In the genomic region with DNA sequence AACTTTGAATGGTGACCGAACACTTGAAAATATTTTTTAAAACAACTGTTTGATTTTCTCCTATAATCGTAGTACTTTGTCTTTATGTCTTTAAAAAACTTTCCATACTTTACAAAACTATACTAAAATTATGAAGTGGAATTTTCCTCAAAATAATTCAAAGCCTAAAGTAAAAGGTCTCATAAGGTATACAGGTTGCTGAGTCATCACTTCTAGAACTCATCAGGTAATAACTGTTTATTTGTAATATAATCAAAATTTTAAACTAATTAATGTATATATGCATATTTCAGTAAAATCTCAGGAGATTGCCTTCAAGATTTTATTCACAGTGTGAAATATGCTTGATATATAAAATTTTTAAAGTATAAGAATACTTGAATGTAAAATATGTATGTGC, we compare ENCODE assay signal across 25 mouse cellular contexts.
"Had no signal": no experiment of that assay in that cellular context is flagged by ENCODE, and none has a peak within 500 bp of the region (broad histone marks: within the 10 kb centered on the region; RNA-seq: fewer than 3 reads in every experiment).

No protein-coding gene starts in this region.

- H3K9ac ChIP-seq: embryonic facial prominence, embryonic 12.5 days; embryonic facial prominence, embryonic 13.5 days; embryonic facial prominence, embryonic 15.5 days; forebrain, embryonic 12.5 days; forebrain, embryonic 13.5 days; forebrain, embryonic 15.5 days; forebrain, postnatal 0 days had no signal

- H3K4me1 ChIP-seq: embryonic facial prominence, embryonic 10.5 days; embryonic facial prominence, embryonic 12.5 days; embryonic facial prominence, embryonic 13.5 days; embryonic facial prominence, embryonic 15.5 days; forebrain, embryonic 10.5 days; forebrain, embryonic 12.5 days; forebrain, embryonic 13.5 days; forebrain, embryonic 15.5 days; heart, embryonic 10.5 days had no signal

- H3K27me3 ChIP-seq: embryonic facial prominence, embryonic 12.5 days; embryonic facial prominence, embryonic 13.5 days; embryonic facial prominence, embryonic 15.5 days; forebrain, embryonic 12.5 days; forebrain, embryonic 13.5 days; forebrain, embryonic 15.5 days had no signal

- H3K4me3 ChIP-seq: embryonic facial prominence, embryonic 10.5 days; embryonic facial prominence, embryonic 12.5 days; embryonic facial prominence, embryonic 13.5 days; embryonic facial prominence, embryonic 15.5 days; erythroblast, embryonic 14.5 days; forebrain, embryonic 10.5 days; forebrain, embryonic 12.5 days; forebrain, embryonic 13.5 days; forebrain, embryonic 15.5 days; gastrocnemius, adult 2 months; heart, adult 2 months; heart, embryonic 10.5 days had no signal

- H3K36me3 ChIP-seq: embryonic facial prominence, embryonic 10.5 days; embryonic facial prominence, embryonic 12.5 days; embryonic facial prominence, embryonic 13.5 days; embryonic facial prominence, embryonic 15.5 days; forebrain, embryonic 10.5 days; forebrain, embryonic 12.5 days; forebrain, embryonic 15.5 days; heart, embryonic 10.5 days had no signal

- H3K4me2 ChIP-seq: embryonic facial prominence, embryonic 12.5 days; embryonic facial prominence, embryonic 13.5 days; embryonic facial prominence, embryonic 15.5 days; forebrain, embryonic 12.5 days; forebrain, embryonic 13.5 days; forebrain, embryonic 15.5 days had no signal

- DNase-seq: cerebellum, adult 9-11 months; cerebellum, postnatal 10 days; cerebellum, postnatal 14 days; cerebellum, postnatal 25 days; cerebellum, postnatal 36 days; embryo, embryonic 11 days; forebrain, postnatal 0 days; gastrocnemius, adult 2 months; gastrocnemius, postnatal 10 days; gastrocnemius, postnatal 14 days; gastrocnemius, postnatal 25 days; gastrocnemius, postnatal 36 days; heart, adult 11 months; heart, adult 18-20 months; heart, adult 2 months had no signal

- H3K27ac ChIP-seq: embryonic facial prominence, embryonic 10.5 days; embryonic facial prominence, embryonic 12.5 days; embryonic facial prominence, embryonic 13.5 days; embryonic facial prominence, embryonic 15.5 days; forebrain, embryonic 10.5 days; forebrain, embryonic 12.5 days; forebrain, embryonic 13.5 days; forebrain, embryonic 15.5 days; gastrocnemius, adult 2 months; heart, adult 2 months; heart, embryonic 10.5 days had no signal

- H3K9me3 ChIP-seq: embryonic facial prominence, embryonic 10.5 days; embryonic facial prominence, embryonic 12.5 days; embryonic facial prominence, embryonic 13.5 days; embryonic facial prominence, embryonic 15.5 days; forebrain, embryonic 10.5 days; forebrain, embryonic 12.5 days; forebrain, embryonic 13.5 days; forebrain, embryonic 15.5 days; heart, embryonic 10.5 days had no signal
